Mouse (Mus musculus): ENCODE measurements around the gene Flrt1. TPM values are rescaled to one million over a fixed set of nuclear protein-coding genes. Genes with fewer than 3 reads are reported as not detected.

Flrt1 gene
- polyA plus RNA-seq (2017; shearing (Covaris generic)), result 0.04 TPM

DNA sequence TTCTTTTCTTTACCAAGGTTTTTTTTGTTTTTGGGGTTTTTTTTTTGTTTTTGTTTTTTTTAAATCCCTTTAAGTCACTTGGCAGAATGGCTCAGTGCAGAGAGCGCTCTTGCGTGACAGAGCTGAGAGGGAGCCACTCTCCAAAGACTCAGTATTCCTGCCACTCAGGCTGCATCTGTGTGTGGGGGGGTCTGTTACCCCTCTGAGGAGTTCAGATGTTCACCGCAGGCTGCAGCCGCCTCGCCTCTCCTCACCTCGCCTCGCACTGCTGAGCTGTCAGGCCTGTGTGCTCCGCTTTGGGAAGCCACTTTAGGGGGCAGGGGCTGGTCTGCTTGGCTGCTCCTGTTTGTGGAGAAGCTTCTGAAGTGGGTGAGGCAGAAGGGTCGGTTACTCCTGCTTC lies at the start of gene Flrt1:
TSS of gene Flrt1 (minus strand) at position 186 of the 400 bp plus-strand sequence.

DNA sequence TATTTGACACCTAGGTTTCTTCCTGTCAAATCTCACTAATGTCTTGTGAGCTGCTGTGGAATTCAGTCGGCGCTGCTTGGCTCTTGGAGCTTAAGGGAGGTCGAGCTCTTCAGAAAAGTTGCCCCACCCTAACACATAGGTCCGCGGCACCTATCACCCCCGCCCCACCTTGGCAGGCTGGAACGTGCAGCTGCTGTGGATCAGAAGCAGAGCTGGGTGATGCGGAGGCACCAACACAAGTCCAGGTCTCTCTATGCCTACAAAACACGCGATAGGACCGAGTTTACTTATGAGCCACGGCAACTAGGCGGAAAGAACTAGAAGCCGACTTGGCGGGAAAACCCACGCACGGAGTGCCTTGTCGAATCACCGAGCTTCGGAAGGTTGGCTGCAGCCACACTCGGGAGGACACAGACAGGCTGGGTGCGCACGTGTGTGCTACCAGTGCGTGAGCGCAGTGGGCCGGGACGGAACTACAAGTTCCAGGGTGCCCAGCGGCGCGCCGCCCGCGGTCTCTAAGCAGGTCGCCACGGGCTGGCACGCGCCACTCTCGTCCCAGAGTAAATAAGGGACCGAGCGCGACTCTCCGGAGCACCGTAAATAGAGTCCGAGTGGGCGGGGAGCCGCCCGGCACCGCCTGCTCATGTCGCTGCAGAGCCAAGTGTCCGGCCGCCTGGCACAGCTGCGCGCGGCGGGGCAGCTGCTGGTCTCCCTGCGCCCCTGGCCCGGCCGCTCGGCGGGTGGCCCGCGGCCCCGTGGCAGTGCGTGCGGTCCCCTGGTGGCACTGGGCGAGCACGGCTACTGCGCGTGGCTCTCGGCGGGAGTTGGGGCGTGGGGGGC lies 49.1 kb downstream of the Flrt1 start, which contains the start of gene Macrod1:
TSS of gene Macrod1 (plus strand) at position 563 of the 840 bp plus-strand sequence.

Other genes with a start within 250 kb of the Flrt1 start
- 46.8 TPM for gene Ccdc88b, start 247.5 kb downstream of the Flrt1 start, polyA plus RNA-seq (2017; shearing (Covaris generic))
- 169 TPM for gene Trmt112, start 196.0 kb downstream of the Flrt1 start, polyA plus RNA-seq (2017; shearing (Covaris generic))
- 240 TPM for gene Prdx5, start 195.6 kb downstream of the Flrt1 start, polyA plus RNA-seq (2017; shearing (Covaris generic))
- 24.5 TPM for gene Esrra, start 183.9 kb downstream of the Flrt1 start, polyA plus RNA-seq (2017; shearing (Covaris generic))
- gene Catsperz, start 180.3 kb downstream of the Flrt1 start, polyA plus RNA-seq (2017; shearing (Covaris generic)), result not detected
- gene Kcnk4, start 171.2 kb downstream of the Flrt1 start, polyA plus RNA-seq (2017; shearing (Covaris generic)), result 0.26 TPM
- 31.7 TPM for gene Bad, start 163.9 kb downstream of the Flrt1 start, polyA plus RNA-seq (2017; shearing (Covaris generic))
- 15.2 TPM for gene Gpr137, start 163.2 kb downstream of the Flrt1 start, polyA plus RNA-seq (2017; shearing (Covaris generic))
- 185 TPM for gene Ppp1r14b, start 130.8 kb downstream of the Flrt1 start, polyA plus RNA-seq (2017; shearing (Covaris generic))
- gene Plcb3, start 129.3 kb downstream of the Flrt1 start, polyA plus RNA-seq (2017; shearing (Covaris generic)), result 30.8 TPM
- gene Fkbp2, start 125.2 kb downstream of the Flrt1 start, polyA plus RNA-seq (2017; shearing (Covaris generic)), result 40.8 TPM
- gene Vegfb, start 118.1 kb downstream of the Flrt1 start, polyA plus RNA-seq (2017; shearing (Covaris generic)), result 9.3 TPM
- gene Dnajc4, start 113.2 kb downstream of the Flrt1 start, polyA plus RNA-seq (2017; shearing (Covaris generic)), result 57.7 TPM
- gene Nudt22, start 109.6 kb downstream of the Flrt1 start, polyA plus RNA-seq (2017; shearing (Covaris generic)), result 25.7 TPM
- gene Trpt1, start 109.6 kb downstream of the Flrt1 start, polyA plus RNA-seq (2017; shearing (Covaris generic)), result 5.3 TPM
- gene Fermt3, start 86.3 kb downstream of the Flrt1 start, polyA plus RNA-seq (2017; shearing (Covaris generic)), result 376 TPM
- gene Stip1, start 65.8 kb downstream of the Flrt1 start, polyA plus RNA-seq (2017; shearing (Covaris generic)), result 163 TPM
- 26.0 TPM for gene Macrod1, start 48.9 kb downstream of the Flrt1 start, polyA plus RNA-seq (2017; shearing (Covaris generic))
- 70.4 TPM for gene Otub1, start 100.6 kb upstream of the Flrt1 start, polyA plus RNA-seq (2017; shearing (Covaris generic))
- gene Cox8a, start 111.9 kb upstream of the Flrt1 start, polyA plus RNA-seq (2017; shearing (Covaris generic)), result 389 TPM
- gene Naa40, start 135.5 kb upstream of the Flrt1 start, polyA plus RNA-seq (2017; shearing (Covaris generic)), result 51.0 TPM
- 1.2 TPM for gene Rcor2, start 161.6 kb upstream of the Flrt1 start, polyA plus RNA-seq (2017; shearing (Covaris generic))
- 208 TPM for gene Mark2, start 236.1 kb upstream of the Flrt1 start, polyA plus RNA-seq (2017; shearing (Covaris generic))